Mouse (Mus musculus) embryonic facial prominence, embryonic 14.5 days (tissue): ENCODE results near the gene Rdh13. TPM values are rescaled to one million over a fixed set of nuclear protein-coding genes. Genes with fewer than 3 reads are reported as not detected.

Experiments used
- ATAC-seq: fragments of 200-750 bp; cut with Nextera tagmentation; 2 replicates; pipeline ENCODE4 v1.8.0; 2017; ENCODE audit warnings: low read depth, moderate number of reproducible peaks, moderate TSS enrichment
- DNase-seq: peaks from one replicate; pipeline ENCODE4 v3.0.0-alpha.2; 2015; ENCODE audit warnings: low spot score
- H3K27ac ChIP-seq: fragments of 300-500 bp; sonication (generic); replicated peaks from 2 replicates; pipeline ENCODE4 v1.5.1; 2014; ENCODE audit warnings: low read depth, mild to moderate bottlenecking, low read length, moderate library complexity
- H3K27me3 ChIP-seq: fragments of 300-500 bp; sonication (generic); replicated peaks from 2 replicates; pipeline ENCODE4 v1.6.1; 2014; ENCODE audit warnings: low read length; ENCODE audit not compliant: control insufficient read depth, insufficient read depth
- H3K36me3 ChIP-seq: fragments of 300-500 bp; sonication (generic); 2 replicates; pipeline ENCODE4 v1.6.1; 2014; ENCODE audit warnings: low read length, mixed read lengths; ENCODE audit not compliant: control insufficient read depth, insufficient read depth
- H3K4me1 ChIP-seq: fragments of 300-500 bp; sonication (generic); 2 replicates; pipeline ENCODE4 v1.6.1; 2014; ENCODE audit warnings: antibody characterized with exemption, low read length; ENCODE audit not compliant: control insufficient read depth, insufficient read depth
- H3K4me2 ChIP-seq: fragments of 300-500 bp; sonication (generic); 2 replicates; pipeline ENCODE4 v1.6.1; 2014; ENCODE audit warnings: low read depth, mild to moderate bottlenecking, low read length, moderate library complexity, mixed read lengths
- H3K4me3 ChIP-seq: fragments of 300-500 bp; sonication (generic); 2 replicates; pipeline ENCODE4 v1.5.1; 2014; ENCODE audit warnings: low read depth, mild to moderate bottlenecking, low read length
- H3K9ac ChIP-seq: fragments of 300-500 bp; sonication (generic); 2 replicates; pipeline ENCODE4 v1.6.1; 2014; ENCODE audit warnings: low read depth, mild to moderate bottlenecking, low read length, moderate library complexity, mixed read lengths
- H3K9me3 ChIP-seq: fragments of 300-500 bp; sonication (generic); 2 replicates; pipeline ENCODE4 v1.6.1; 2016; ENCODE audit warnings: low read length; ENCODE audit not compliant: control insufficient read depth
- WGBS: fragments of 180-500 bp; shearing (Covaris S2); extraction: QIAGEN DNeasy Blood & Tissue Kit; methylation state at CpG from one replicate; pipeline ENCODE4 v1.1.7; 2014; 5-methylcytosine and 5-hydroxymethylcytosine counted together
- polyA plus RNA-seq: library from polyadenylated mRNA; unstranded; fragments of >200 nt; fragmentation: Nextera tagmentation; extraction: Ambion mirVana; gene quantifications from 2 replicates; pipeline ENCODE4 v1.2.1, GENCODE M21; 2014

Gene Rdh13
- polyA plus RNA-seq, 1 experiment from 2014 or later = 21.6 TPM

DNA sequence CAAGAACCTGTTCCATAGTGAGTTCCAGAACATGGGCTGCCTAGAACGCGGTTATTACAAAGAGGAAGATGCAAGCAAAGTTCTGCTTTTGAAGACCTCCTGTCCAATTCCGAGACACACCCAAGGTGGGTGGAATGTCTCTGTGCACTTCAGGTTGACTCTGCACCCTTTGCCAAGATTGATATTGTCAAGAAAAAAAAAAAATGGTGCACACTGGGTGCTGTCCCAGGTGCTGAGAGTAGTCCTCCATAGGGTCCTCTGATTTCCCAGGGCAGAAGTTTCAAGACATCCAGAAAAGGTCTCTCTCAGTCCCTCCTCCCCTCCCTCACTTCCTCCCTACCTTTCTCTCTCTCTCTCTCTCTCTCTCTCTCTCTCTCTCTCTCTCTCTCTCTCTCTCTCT lies 3.0 kb upstream of the Rdh13 start:
- H3K27ac ChIP-seq = no peak overlapping the region
- H3K4me3 ChIP-seq = no peak overlapping the region
- no peak overlapping the region for H3K9ac ChIP-seq
- H3K4me2 ChIP-seq = no peak overlapping the region
- 80% methylated on average over 3 of the region's 3 CpGs for WGBS
- no peak for ATAC-seq
- H3K36me3 ChIP-seq = peaks cover 8% of the 10 kb centered on the region; the same call in 1 of the 2 replicates
- H3K9me3 ChIP-seq = no peaks in the 10 kb centered on the region
- H3K27me3 ChIP-seq = no peaks in the 10 kb centered on the region
- no peak for DNase-seq
- H3K4me1 ChIP-seq = no peaks in the 10 kb centered on the region; the same call in 1 of the 2 replicates

DNA sequence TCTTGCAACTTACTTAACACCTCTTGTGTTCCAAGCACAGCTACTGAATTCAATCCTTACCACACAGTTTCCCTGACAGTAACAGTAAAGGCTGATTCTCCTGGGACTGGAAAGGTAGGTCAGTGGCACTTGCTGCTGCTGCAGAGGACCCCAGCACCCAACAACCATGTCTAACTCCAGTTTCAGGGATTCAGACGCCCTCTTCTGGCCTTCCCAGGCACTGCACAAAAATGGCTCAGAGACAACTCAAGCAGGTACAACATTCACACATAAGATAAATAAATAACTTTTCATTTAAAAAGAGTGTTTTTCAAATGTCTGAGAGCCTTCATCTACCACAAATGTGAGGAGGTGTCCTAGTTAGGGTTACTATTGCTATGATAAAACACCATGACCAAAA lies 1.7 kb upstream of the Rdh13 start:
- 0% methylated on average over 1 of the region's 1 CpGs for WGBS
- ATAC-seq = no peak
- Histone ChIP-seq H3K27me3 (no peaks in the 10 kb centered on the region), H3K9me3 (no peaks in the 10 kb centered on the region), H3K4me1 (no peaks in the 10 kb centered on the region; the same call in 1 of the 2 replicates), H3K36me3 (peaks cover 21% of the 10 kb centered on the region), H3K9ac (no peak overlapping the region), H3K4me3 (no peak overlapping the region), H3K4me2 (no peak overlapping the region), H3K27ac (no peak overlapping the region)
- no peak for DNase-seq

DNA sequence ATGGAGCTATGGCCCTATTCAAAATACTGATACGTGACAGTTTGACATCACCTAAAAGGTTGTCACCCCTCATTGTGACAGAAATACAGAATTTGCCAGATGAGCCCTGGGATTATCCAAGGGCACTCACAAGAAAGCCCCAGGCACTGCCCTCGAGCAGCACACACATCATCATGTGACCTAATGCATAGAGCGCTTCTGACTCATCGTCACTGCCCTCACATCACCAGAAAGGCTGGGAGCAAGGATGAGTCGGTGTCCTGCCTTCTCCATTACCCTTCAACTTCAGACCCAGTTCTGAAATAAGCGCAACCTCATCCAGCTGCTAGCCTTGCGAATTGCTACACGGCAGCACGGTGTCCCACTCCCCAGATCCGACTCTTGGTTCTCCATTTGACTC lies 4.9 kb downstream of the Rdh13 start:
- WGBS = 91% methylated on average over 10 of the region's 10 CpGs
- Histone ChIP-seq H3K4me2 (no peak overlapping the region), H3K9me3 (no peaks in the 10 kb centered on the region), H3K27me3 (no peaks in the 10 kb centered on the region), H3K4me1 (no peaks in the 10 kb centered on the region; the same call in 1 of the 2 replicates), H3K36me3 (peaks cover 72% of the 10 kb centered on the region), H3K27ac (no peak overlapping the region), H3K9ac (no peak overlapping the region), H3K4me3 (no peak overlapping the region)
- ATAC-seq (no peak), DNase-seq (no peak)

- 90% methylated on average over 2 of the region's 2 CpGs for WGBS
- Histone ChIP-seq H3K4me1 (no peaks in the 10 kb centered on the region), H3K4me3 (no peak overlapping the region), H3K36me3 (peaks cover 85% of the 10 kb centered on the region), H3K27ac (no peak overlapping the region), H3K4me2 (no peak overlapping the region), H3K9ac (no peak overlapping the region), H3K27me3 (no peaks in the 10 kb centered on the region), H3K9me3 (no peaks in the 10 kb centered on the region)
- ATAC-seq = no peak
- no peak for DNase-seq
These were observed 7.7 kb downstream of the Rdh13 start for GRCm38 (mm10) chr7:4437721-4438120.

GRCm38 (mm10) chr7:4432026-4432425 lies 13.4 kb downstream of the Rdh13 start:
- Histone ChIP-seq H3K9me3 (0 out of 2 replicates have a peak, but pooled peaks cover 5% of the 10 kb centered on the region), H3K9ac (no peak overlapping the region), H3K36me3 (peaks cover 90% of the 10 kb centered on the region), H3K27ac (no peak overlapping the region), H3K27me3 (no peaks in the 10 kb centered on the region), H3K4me3 (no peak overlapping the region), H3K4me2 (no peak overlapping the region), H3K4me1 (no peaks in the 10 kb centered on the region)
- 83% methylated on average over 7 of the region's 8 CpGs for WGBS
- DNase-seq (no peak), ATAC-seq (no peak)

GRCm38 (mm10) chr7:4431548-4431947 lies 13.9 kb downstream of the Rdh13 start:
- Histone ChIP-seq H3K4me1 (no peaks in the 10 kb centered on the region), H3K27ac (no peak overlapping the region), H3K4me3 (no peak overlapping the region), H3K9ac (no peak overlapping the region), H3K9me3 (0 out of 2 replicates have a peak, but pooled peaks cover 5% of the 10 kb centered on the region), H3K27me3 (no peaks in the 10 kb centered on the region), H3K4me2 (no peak overlapping the region), H3K36me3 (peaks cover 92% of the 10 kb centered on the region)
- DNase-seq (peak; percentile 55), ATAC-seq (no peak)
- WGBS = 83% methylated on average over 6 of the region's 6 CpGs

DNA sequence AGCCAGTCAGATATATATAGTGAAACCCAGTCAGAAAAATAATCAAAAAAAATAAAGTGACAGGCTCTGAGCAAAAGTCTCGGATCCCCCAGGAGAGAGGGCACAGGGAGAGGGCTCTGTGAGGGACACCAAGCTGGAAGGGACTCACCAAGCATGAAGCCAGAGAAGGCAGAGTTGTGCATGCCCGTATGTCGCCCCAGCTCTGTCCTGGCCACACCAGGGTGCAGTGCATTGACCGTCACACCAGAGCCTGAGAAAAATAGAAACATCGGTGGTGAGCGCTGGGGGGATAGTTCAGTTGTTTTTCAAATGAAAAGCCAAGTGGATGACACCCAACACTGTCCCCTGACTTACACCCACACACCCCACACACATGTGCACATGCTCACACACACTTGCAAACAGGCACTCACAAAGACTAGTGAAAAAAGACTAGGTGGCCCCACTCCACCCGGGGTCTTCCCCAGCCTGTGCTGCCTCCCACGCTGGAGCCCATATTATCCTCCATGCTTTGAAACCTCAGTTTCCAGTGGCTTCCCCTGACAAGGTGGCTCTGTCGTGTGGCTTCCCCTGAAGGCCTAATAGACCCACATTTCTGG lies 15.1 kb downstream of the Rdh13 start:
- no peak overlapping the region for H3K27ac ChIP-seq
- 0 out of 2 replicates have a peak, but pooled peaks cover 5% of the 10 kb centered on the region for H3K9me3 ChIP-seq
- no peak overlapping the region for H3K4me3 ChIP-seq
- 94% methylated on average over 9 of the region's 9 CpGs for WGBS
- H3K9ac ChIP-seq = no peak overlapping the region
- H3K27me3 ChIP-seq = no peaks in the 10 kb centered on the region
- H3K36me3 ChIP-seq = peaks cover 90% of the 10 kb centered on the region
- ATAC-seq = no peak
- H3K4me2 ChIP-seq = no peak overlapping the region
- no peak for DNase-seq
- no peaks in the 10 kb centered on the region for H3K4me1 ChIP-seq

- H3K4me3 ChIP-seq = no peak overlapping the region
- no peak overlapping the region for H3K4me2 ChIP-seq
- no peaks in the 10 kb centered on the region for H3K27me3 ChIP-seq
- WGBS = 73% methylated on average over 7 of the region's 7 CpGs
- H3K9me3 ChIP-seq = 0 out of 2 replicates have a peak, but pooled peaks cover 4% of the 10 kb centered on the region
- peak; percentile 94 for ATAC-seq
- peaks cover 71% of the 10 kb centered on the region for H3K36me3 ChIP-seq
- H3K27ac ChIP-seq = no peak overlapping the region
- peak; percentile 97 for DNase-seq
- H3K9ac ChIP-seq = no peak overlapping the region
- H3K4me1 ChIP-seq = no peaks in the 10 kb centered on the region
These were observed 18.1 kb downstream of the Rdh13 start for GRCm38 (mm10) chr7:4427161-4427912.
